Mouse (Mus musculus) liver, embryonic 14.5 days (tissue): ENCODE results near the gene Trim25. TPM values are rescaled to one million over a fixed set of nuclear protein-coding genes. Genes with fewer than 3 reads are reported as not detected.

Experiments
- ATAC-seq: fragments of 200-750 bp; cut with Nextera tagmentation; 2 replicates; pipeline ENCODE4 v1.8.0; 2017; ENCODE audit warnings: moderate number of reproducible peaks, mild to moderate bottlenecking, moderate library complexity; ENCODE audit not compliant: insufficient read depth
- DNase-seq, 3 experiments: peaks; one replicate each; pipeline ENCODE4 v3.0.0-alpha.2; 2012 to 2013; ENCODE audit warnings: low read depth in 3 of 3, low spot score in 3 of 3
- H3K27ac ChIP-seq: fragments of 300-500 bp; sonication (generic); 2 replicates; pipeline ENCODE4 v1.5.1; 2014; ENCODE audit warnings: moderate library complexity, mild to moderate bottlenecking, control low read depth, inconsistent platforms
- H3K27me3 ChIP-seq: fragments of 300-500 bp; sonication (generic); 2 replicates; pipeline ENCODE4 v1.6.1; 2014; ENCODE audit warnings: mild to moderate bottlenecking, low read length, moderate library complexity; ENCODE audit not compliant: control insufficient read depth, insufficient read depth
- H3K36me3 ChIP-seq: fragments of 300-500 bp; sonication (generic); replicated peaks from 2 replicates; pipeline ENCODE4 v1.6.1; 2014; ENCODE audit warnings: low read depth; ENCODE audit not compliant: control insufficient read depth, insufficient read depth
- H3K4me1 ChIP-seq, 2 experiments: fragments of 200-500 bp in 1 of 2; fragments of 300-500 bp in 1 of 2; sonication (generic) in 1 of 2; replicated peaks; 2 replicates each; pipeline ENCODE4 v1.6.1; 2012 to 2014; ENCODE audit warnings: antibody characterized with exemption in 1 of 2, inconsistent platforms in 1 of 2, low read length in 1 of 2; ENCODE audit not compliant: control insufficient read depth in 2 of 2, insufficient read depth in 2 of 2
- H3K4me2 ChIP-seq: fragments of 300-500 bp; sonication (generic); 2 replicates; pipeline ENCODE4 v1.6.1; 2014; ENCODE audit warnings: low read depth, mild to moderate bottlenecking, control low read depth, moderate library complexity
- H3K4me3 ChIP-seq, 2 experiments: fragments of 200-500 bp in 1 of 2; fragments of 300-500 bp in 1 of 2; sonication (generic) in 1 of 2; 2 replicates each; pipeline ENCODE4 v1.5.1; 2012 to 2014; ENCODE audit warnings: low read depth in 2 of 2, low read length in 2 of 2, mild to moderate bottlenecking in 2 of 2, control low read depth in 1 of 2, inconsistent platforms in 1 of 2, moderate library complexity in 1 of 2; ENCODE audit not compliant: insufficient read depth in 1 of 2
- H3K9ac ChIP-seq: fragments of 300-500 bp; sonication (generic); replicated peaks from 2 replicates; pipeline ENCODE4 v1.6.1; 2014; ENCODE audit warnings: mild to moderate bottlenecking, control low read depth, moderate library complexity
- H3K9me3 ChIP-seq: fragments of 300-500 bp; sonication (generic); 2 replicates; pipeline ENCODE4 v1.6.1; 2016; ENCODE audit warnings: low read length, mixed read lengths; ENCODE audit not compliant: control insufficient read depth
- CTCF ChIP-seq: IDR thresholded peaks from 2 replicates; pipeline ENCODE4 v1.5.1; 2016; ENCODE audit warnings: antibody characterized with exemption, low read depth, control low read depth
- EP300 ChIP-seq: IDR thresholded peaks from 2 replicates; pipeline ENCODE4 v1.6.1; 2016; ENCODE audit warnings: antibody characterized with exemption, low read depth
- WGBS: fragments of 180-500 bp; shearing (Covaris S2); extraction: QIAGEN DNeasy Blood & Tissue Kit; methylation state at CpG from one replicate; pipeline ENCODE4 v1.1.7; 2014; ENCODE audit not compliant: insufficient replicate concordance; 5-methylcytosine and 5-hydroxymethylcytosine counted together
- polyA plus RNA-seq, 2 experiments: library from polyadenylated mRNA; depleted of rRNA in 1 of 2; stranded (reverse) in 1 of 2; unstranded in 1 of 2; fragments of >200 nt; fragmentation: Nextera tagmentation in 1 of 2; extraction: Ambion mirVana in 1 of 2; gene quantifications; 2 replicates each; pipeline versions ENCODE4 v1.2.1 to v1.2.3; 2012 to 2014

The Trim25 gene
- polyA plus RNA-seq, 2 experiments: 9.5 to 11.0 TPM

GRCm38 (mm10) chr11:89058515-89059270 is 59.5 kb downstream of the Trim25 start:
- ATAC-seq (no peak), DNase-seq (no peak)
- no peak overlapping the region for H3K27ac ChIP-seq
- H3K9me3 ChIP-seq: no peaks in the 10 kb centered on the region
- peak; percentile 75 for TF ChIP-seq CTCF
- no peak for TF ChIP-seq EP300
- H3K36me3 ChIP-seq: no peaks in the 10 kb centered on the region
- no peak overlapping the region for H3K9ac ChIP-seq
- peaks cover 3 to 9% of the 10 kb centered on the region in 2 experiments for H3K4me1 ChIP-seq
- peak overlapping the region; percentile 100; the same call in 1 of the 2 replicates for H3K4me2 ChIP-seq
- WGBS: 57% methylated on average over 11 of the region's 11 CpGs
- H3K27me3 ChIP-seq: no peaks in the 10 kb centered on the region
- no peak overlapping the region for H3K4me3 ChIP-seq

DNA sequence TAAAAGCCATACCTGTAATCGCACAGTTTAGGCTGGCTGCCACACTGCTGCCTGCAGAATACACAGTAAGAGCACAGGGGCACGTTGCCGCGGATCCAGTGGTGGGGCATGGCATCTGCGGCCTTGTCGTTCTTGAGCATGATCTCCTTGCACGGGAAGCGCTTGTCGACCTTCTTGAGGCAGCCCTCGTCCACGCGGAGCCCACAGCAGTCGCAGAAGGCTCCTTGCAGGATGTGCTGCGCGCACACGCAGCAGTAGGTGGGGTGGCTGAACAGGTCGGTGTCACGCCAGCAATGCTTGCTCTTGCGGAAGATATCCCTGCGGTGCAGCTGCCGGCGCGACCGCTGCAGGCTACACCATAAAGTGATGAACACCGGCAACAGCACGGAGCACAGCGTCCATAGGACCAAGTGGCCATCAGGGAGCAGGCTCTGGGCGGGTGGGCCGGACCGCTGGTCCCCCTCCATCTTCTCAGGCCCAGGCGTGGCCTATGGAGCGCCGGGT is 60.8 kb downstream of the Trim25 start:
- H3K27me3 ChIP-seq: no peaks in the 10 kb centered on the region
- DNase-seq (peak in 1 of 3 experiments; percentile 7), ATAC-seq (peak; percentile 46; the same call in 1 of the 2 replicates)
- H3K9ac ChIP-seq: peak overlapping the region; percentile 64
- no peaks in the 10 kb centered on the region for H3K36me3 ChIP-seq
- WGBS: under 1% methylated on average over 33 of the region's 33 CpGs
- peaks cover 12 to 17% of the 10 kb centered on the region in 2 experiments for H3K4me1 ChIP-seq
- H3K9me3 ChIP-seq: no peaks in the 10 kb centered on the region
- peak overlapping the region; percentile 59 to 78 for H3K4me3 ChIP-seq
- H3K27ac ChIP-seq: no peak overlapping the region
- TF ChIP-seq EP300 (no peak), CTCF (0 out of 2 replicates have a peak, but pooled peaks have one; percentile 7)
- H3K4me2 ChIP-seq: peak overlapping the region; percentile 100

DNA sequence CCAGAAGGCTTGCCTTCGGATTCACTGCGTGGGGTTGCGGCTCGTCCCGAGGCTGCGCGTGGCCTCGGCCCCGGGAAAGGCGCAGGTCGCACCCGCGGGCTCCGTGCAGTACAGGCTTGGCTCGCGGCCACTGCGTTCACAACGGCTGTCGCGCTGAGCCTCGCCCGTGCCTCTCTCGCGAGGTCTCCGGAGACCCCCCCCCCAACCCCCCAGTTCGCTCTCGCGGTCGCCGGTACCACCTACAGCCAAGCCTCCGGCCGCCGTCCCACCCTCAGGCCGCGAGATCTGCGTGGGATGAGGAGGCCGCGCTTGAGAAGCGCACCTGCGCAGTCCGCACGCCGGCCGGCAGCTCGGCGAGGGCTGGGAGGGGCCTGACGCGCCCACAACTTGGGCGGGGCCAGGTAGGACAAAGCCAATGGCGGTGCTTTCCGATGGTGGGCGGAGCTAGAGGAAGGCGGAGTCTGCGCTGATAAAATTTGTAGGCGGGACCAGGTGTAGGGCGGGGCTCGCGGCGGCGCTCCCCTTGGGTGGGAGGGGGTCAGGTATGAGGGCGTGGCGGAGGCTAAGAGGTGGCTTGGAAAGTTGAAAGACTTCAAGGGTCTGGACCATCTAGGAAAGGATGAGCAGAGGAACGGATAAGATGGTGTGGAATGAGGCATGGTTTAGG is 61.4 kb downstream of the Trim25 start:
- H3K9me3 ChIP-seq: no peaks in the 10 kb centered on the region
- peak overlapping the region; percentile 59 to 78 for H3K4me3 ChIP-seq
- DNase-seq (peak; percentile 70 to 78 (median 76)), ATAC-seq (peak; percentile 89)
- no peak overlapping the region for H3K27ac ChIP-seq
- no peak for TF ChIP-seq EP300
- TF ChIP-seq CTCF: no peak
- under 1% methylated on average over 63 of the region's 63 CpGs for WGBS
- H3K36me3 ChIP-seq: no peaks in the 10 kb centered on the region
- H3K27me3 ChIP-seq: no peaks in the 10 kb centered on the region
- H3K4me1 ChIP-seq: peaks cover 12 to 17% of the 10 kb centered on the region in 2 experiments
- peak overlapping the region; percentile 64 for H3K9ac ChIP-seq
- peak overlapping the region; percentile 100 for H3K4me2 ChIP-seq

- no peaks in the 10 kb centered on the region for H3K27me3 ChIP-seq
- H3K4me3 ChIP-seq: no peak overlapping the region
- no peaks in the 10 kb centered on the region for H3K36me3 ChIP-seq
- no peak overlapping the region for H3K9ac ChIP-seq
- WGBS: 57% methylated on average over 7 of the region's 7 CpGs
- H3K9me3 ChIP-seq: no peaks in the 10 kb centered on the region
- H3K4me1 ChIP-seq: peaks cover 12 to 17% of the 10 kb centered on the region in 2 experiments
- no peak for ATAC-seq
- no peak overlapping the region for H3K27ac ChIP-seq
- TF ChIP-seq EP300 (no peak), CTCF (no peak)
- no peak overlapping the region for H3K4me2 ChIP-seq
- DNase-seq: no peak
Observed at GRCm38 (mm10) chr11:89061362-89061761, 62.2 kb downstream of the Trim25 start.

DNA sequence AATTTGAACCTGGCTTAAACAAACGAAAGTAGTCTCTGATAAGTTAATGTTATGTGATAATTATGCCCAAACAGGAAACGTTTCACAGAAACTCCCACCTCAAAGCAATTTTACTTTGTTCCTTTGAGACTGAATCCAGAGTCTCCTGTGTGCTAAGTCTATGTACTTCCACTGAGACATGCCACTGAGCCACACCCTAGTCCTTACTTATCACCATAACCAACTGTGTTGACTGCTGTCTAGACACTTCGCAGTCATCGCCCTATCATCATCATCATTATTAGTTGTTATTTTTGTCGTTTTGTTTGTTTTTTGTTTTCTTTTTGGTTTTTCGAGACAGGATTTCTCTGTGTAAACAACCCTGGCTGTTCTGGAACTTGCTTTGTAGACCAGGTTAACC is 65.1 kb downstream of the Trim25 start:
- WGBS: 16% methylated on average over 6 of the region's 6 CpGs
- H3K27me3 ChIP-seq: no peaks in the 10 kb centered on the region
- H3K9ac ChIP-seq: no peak overlapping the region
- DNase-seq (no peak), ATAC-seq (no peak)
- H3K4me2 ChIP-seq: peak overlapping the region; percentile 3; the same call in 1 of the 2 replicates
- H3K4me1 ChIP-seq: peaks cover 12% of the 10 kb centered on the region in 2 experiments
- H3K36me3 ChIP-seq: no peaks in the 10 kb centered on the region
- no peaks in the 10 kb centered on the region for H3K9me3 ChIP-seq
- no peak for TF ChIP-seq EP300
- TF ChIP-seq CTCF: no peak
- H3K4me3 ChIP-seq: no peak overlapping the region
- H3K27ac ChIP-seq: no peak overlapping the region
